Mouse (Mus musculus): ENCODE data around the gene Rhox3a. TPM values are rescaled to one million over a fixed set of nuclear protein-coding genes. Genes with fewer than 3 reads are reported as not detected.

The Rhox3a gene
- polyA plus RNA-seq (2012; rRNA removed; ENCODE audit: low replicate concordance): not detected in 2 replicates

GRCm38 (mm10) chrX:37249619-37250018, at the start of gene Rhox3a:
Rhox3a (plus strand) TSS chrX:37249919.

GRCm38 (mm10) chrX:37210941-37211340, 38.8 kb upstream of the Rhox3a start, which contains the start of gene Gm9:
Gm9 (minus strand) TSS chrX:37211041.

GRCm38 (mm10) chrX:37222158-37222557, 27.6 kb upstream of the Rhox3a start, which contains the start of gene Rhox1:
Rhox1 (minus strand) TSS chrX:37222258.

GRCm38 (mm10) chrX:37244676-37245075, 5.0 kb upstream of the Rhox3a start, which contains the start of gene Rhox2a:
Rhox2a (plus strand) TSS chrX:37244976.

GRCm38 (mm10) chrX:37265038-37265437, 15.3 kb downstream of the Rhox3a start, which contains the start of gene Rhox4a:
Rhox4a (plus strand) TSS chrX:37265338.

Other genes with a start within 250 kb of the Rhox3a start
- 0.36 TPM in 1 of 2 replicates, not detected in the other for gene Sowahd, start 201.1 kb upstream of the Rhox3a start, polyA plus RNA-seq (2012; rRNA removed; ENCODE audit: low replicate concordance)
- 4.4 and 5.6 TPM in 2 replicates for gene Rpl39, start 164.5 kb upstream of the Rhox3a start, polyA plus RNA-seq (2012; rRNA removed; ENCODE audit: low replicate concordance)
- 0.21 and 0.32 TPM in 2 replicates for gene Upf3b, start 139.6 kb upstream of the Rhox3a start, polyA plus RNA-seq (2012; rRNA removed; ENCODE audit: low replicate concordance)
- gene Nkap, start 123.1 kb upstream of the Rhox3a start, polyA plus RNA-seq (2012; rRNA removed; ENCODE audit: low replicate concordance): 0.83 and 1.0 TPM in 2 replicates
- 0.06 TPM in 1 of 2 replicates, not detected in the other for gene Akap14, start 81.1 kb upstream of the Rhox3a start, polyA plus RNA-seq (2012; rRNA removed; ENCODE audit: low replicate concordance)
- 71.2 and 175 TPM in 2 replicates for gene Ndufa1, start 58.8 kb upstream of the Rhox3a start, polyA plus RNA-seq (2012; rRNA removed; ENCODE audit: low replicate concordance)
- 0.85 and 1.2 TPM in 2 replicates for gene Rnf113a1, start 58.7 kb upstream of the Rhox3a start, polyA plus RNA-seq (2012; rRNA removed; ENCODE audit: low replicate concordance)
- gene Gm9, start 38.9 kb upstream of the Rhox3a start, polyA plus RNA-seq (2012; rRNA removed; ENCODE audit: low replicate concordance): not detected in 2 replicates
- gene Rhox1, start 27.7 kb upstream of the Rhox3a start, polyA plus RNA-seq (2012; rRNA removed; ENCODE audit: low replicate concordance): not detected in 2 replicates
- gene Rhox2a, start 4.9 kb upstream of the Rhox3a start, polyA plus RNA-seq (2012; rRNA removed; ENCODE audit: low replicate concordance): not detected in 2 replicates
- gene Rhox4a, start 15.4 kb downstream of the Rhox3a start, polyA plus RNA-seq (2012; rRNA removed; ENCODE audit: low replicate concordance): not detected in 2 replicates
- not detected in 2 replicates for gene Rhox3a2, start 130.1 kb downstream of the Rhox3a start, polyA plus RNA-seq (2012; rRNA removed; ENCODE audit: low replicate concordance)
- not detected in 2 replicates for gene Rhox4a2, start 140.9 kb downstream of the Rhox3a start, polyA plus RNA-seq (2012; rRNA removed; ENCODE audit: low replicate concordance)
- gene Rhox2b, start 162.1 kb downstream of the Rhox3a start, polyA plus RNA-seq (2012; rRNA removed; ENCODE audit: low replicate concordance): not detected in 2 replicates
- gene Rhox4b, start 182.6 kb downstream of the Rhox3a start, polyA plus RNA-seq (2012; rRNA removed; ENCODE audit: low replicate concordance): not detected in 2 replicates
- gene Rhox2c, start 203.8 kb downstream of the Rhox3a start, polyA plus RNA-seq (2012; rRNA removed; ENCODE audit: low replicate concordance): not detected in 2 replicates
- gene Rhox3c, start 208.7 kb downstream of the Rhox3a start, polyA plus RNA-seq (2012; rRNA removed; ENCODE audit: low replicate concordance): not detected in 2 replicates
- gene Rhox4c, start 230.4 kb downstream of the Rhox3a start, polyA plus RNA-seq (2012; rRNA removed; ENCODE audit: low replicate concordance): not detected in 2 replicates
- gene Rhox2d, start 243.5 kb downstream of the Rhox3a start, polyA plus RNA-seq (2012; rRNA removed; ENCODE audit: low replicate concordance): not detected in 2 replicates